Mouse (Mus musculus) thymus, adult 2 months (tissue): ENCODE results near the gene Fam19a1. TPM values are rescaled to one million over a fixed set of nuclear protein-coding genes. Genes with fewer than 3 reads are reported as not detected.

Experiments used
- DNase-seq: peaks from one replicate; pipeline ENCODE4 v3.0.0; 2021
- H3K27ac ChIP-seq: fragments of 200-500 bp; 2 replicates; pipeline ENCODE4 v1.5.1; 2012; ENCODE audit warnings: low read length, control low read depth; ENCODE audit not compliant: control insufficient read depth, insufficient read depth
- H3K27me3 ChIP-seq: fragments of 200-500 bp; 2 replicates; pipeline ENCODE4 v1.6.1; 2012; ENCODE audit warnings: mild to moderate bottlenecking, low read length, moderate library complexity, mixed read lengths; ENCODE audit not compliant: control insufficient read depth, insufficient read depth
- H3K36me3 ChIP-seq: fragments of 200-500 bp; 2 replicates; pipeline ENCODE4 v1.6.1; 2012; ENCODE audit warnings: mild to moderate bottlenecking, low read length, moderate library complexity; ENCODE audit not compliant: control insufficient read depth, insufficient read depth
- H3K4me1 ChIP-seq: fragments of 200-500 bp; replicated peaks from 2 replicates; pipeline ENCODE4 v1.6.1; 2012; ENCODE audit warnings: low read length; ENCODE audit not compliant: control insufficient read depth, insufficient read depth
- H3K4me3 ChIP-seq: fragments of 200-500 bp; 2 replicates; pipeline ENCODE4 v1.5.1; 2012; ENCODE audit warnings: mild to moderate bottlenecking, low read length, control low read depth, moderate library complexity; ENCODE audit not compliant: control insufficient read depth, insufficient read depth
- CTCF ChIP-seq: fragments of 200-500 bp; IDR thresholded peaks from 2 replicates; pipeline ENCODE4 v1.5.1; 2012; ENCODE audit warnings: mild to moderate bottlenecking, control low read depth, low read length, moderate library complexity, borderline replicate concordance; ENCODE audit not compliant: control insufficient read depth, poor library complexity, insufficient read depth; ENCODE audit errors: extremely low read depth
- POLR2A ChIP-seq: fragments of 200-500 bp; IDR thresholded peaks from 2 replicates; pipeline ENCODE4 v1.6.1; 2012; ENCODE audit warnings: mild to moderate bottlenecking, low read length, control low read depth, moderate library complexity; ENCODE audit not compliant: control insufficient read depth, poor library complexity, insufficient read depth; ENCODE audit errors: extremely low read depth
- WGBS: fragments of 180-500 bp; shearing (Covaris S2); methylation state at CpG from one replicate; pipeline ENCODE4 v1.1.7; 2018; 5-methylcytosine and 5-hydroxymethylcytosine counted together
- polyA plus RNA-seq: library from polyadenylated mRNA; depleted of rRNA; stranded (reverse); fragments of >200 nt; gene quantifications from 2 replicates; pipeline ENCODE4 v1.2.3, GENCODE M21; 2012

The Fam19a1 gene
- polyA plus RNA-seq, 1 experiment, result 0.05 TPM

DNA sequence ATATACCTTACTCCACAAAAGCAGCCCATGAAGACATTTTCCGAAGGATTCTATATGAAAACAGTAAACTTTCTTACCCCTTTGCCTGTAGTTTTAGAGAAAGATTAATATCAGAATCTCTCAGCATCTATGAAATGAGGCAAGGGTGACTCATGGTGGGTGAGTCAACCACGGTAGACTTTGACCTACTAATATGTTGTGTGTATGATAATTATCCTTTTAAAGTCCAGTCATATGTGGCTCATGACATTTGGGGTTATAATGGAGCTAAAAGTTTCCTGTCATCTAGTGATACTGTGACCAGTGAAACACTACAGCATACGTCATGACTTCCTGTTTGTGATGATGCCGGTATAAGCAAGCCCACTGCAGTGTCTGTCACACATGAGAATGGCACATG lies 170.8 kb downstream of the Fam19a1 start:
- no peaks in the 10 kb centered on the region for H3K4me1 ChIP-seq
- H3K36me3 ChIP-seq, result no peaks in the 10 kb centered on the region
- H3K27me3 ChIP-seq, result no peaks in the 10 kb centered on the region
- 85% methylated on average over 4 of the region's 4 CpGs for WGBS
- TF ChIP-seq POLR2A, result no peak
- TF ChIP-seq CTCF, result no peak
- H3K4me3 ChIP-seq, result no peak overlapping the region
- no peak overlapping the region for H3K27ac ChIP-seq
- DNase-seq, result no peak

DNA sequence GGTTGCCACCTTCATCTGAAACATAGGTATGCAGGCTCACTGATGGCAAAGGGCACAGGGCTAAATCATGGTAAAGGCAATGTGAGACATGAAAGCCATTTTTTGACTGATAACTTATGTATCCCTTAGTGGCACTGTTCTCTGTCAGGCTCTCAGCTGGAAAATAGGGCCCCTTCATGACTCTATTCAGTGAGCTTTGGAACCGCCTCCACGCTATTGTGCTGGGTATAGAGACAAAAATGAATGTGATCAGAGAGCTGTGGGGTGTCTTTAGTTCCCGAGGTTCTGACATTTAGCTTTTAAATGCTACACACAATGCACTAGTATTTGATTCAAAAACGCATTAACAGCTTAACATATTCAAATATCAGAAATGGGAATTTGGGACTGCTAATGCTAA lies 171.6 kb downstream of the Fam19a1 start:
- Histone ChIP-seq H3K4me1 (no peaks in the 10 kb centered on the region), H3K27ac (no peak overlapping the region), H3K4me3 (no peak overlapping the region), H3K27me3 (no peaks in the 10 kb centered on the region), H3K36me3 (no peaks in the 10 kb centered on the region)
- no peak for DNase-seq
- TF ChIP-seq CTCF (no peak), POLR2A (no peak)
- 90% methylated on average over 4 of the region's 4 CpGs for WGBS

DNA sequence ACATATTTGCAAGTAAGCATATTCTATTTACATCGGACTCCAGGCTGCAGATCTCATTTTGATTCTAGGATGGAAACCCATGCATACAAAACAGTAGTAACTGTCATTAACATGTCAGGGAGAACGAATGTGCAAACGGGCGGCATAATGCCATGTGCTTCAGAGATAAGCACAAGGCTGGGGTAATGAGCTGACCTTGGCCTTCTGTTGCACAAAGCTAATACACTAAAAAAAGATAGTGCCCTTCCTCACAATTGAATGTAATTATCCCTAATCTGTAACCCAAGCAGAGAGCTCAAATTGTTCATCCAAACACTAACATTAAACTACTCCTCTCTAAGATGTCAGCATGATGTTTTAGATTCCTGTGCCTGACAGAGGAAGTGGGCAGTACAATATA lies 173.3 kb downstream of the Fam19a1 start:
- TF ChIP-seq POLR2A, result no peak
- no peak for TF ChIP-seq CTCF

DNA sequence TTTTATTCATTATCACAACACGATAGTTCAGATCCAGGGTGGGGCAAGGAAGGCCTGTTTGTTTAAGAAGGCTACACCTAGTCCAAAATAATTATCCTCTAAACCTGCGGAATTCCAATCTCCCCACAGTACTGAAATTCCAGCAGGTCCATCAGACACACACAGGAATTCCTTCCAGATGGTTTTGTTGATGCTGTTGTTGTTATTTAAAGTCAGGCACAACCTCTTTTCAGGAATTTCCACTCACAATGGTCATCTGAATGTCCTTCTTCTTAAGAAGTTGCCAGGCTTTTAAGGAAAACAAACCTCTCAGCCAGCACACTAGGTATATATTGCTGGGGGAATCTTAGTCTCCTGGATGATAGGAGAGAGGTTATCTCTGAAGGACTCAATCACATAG lies 174.4 kb downstream of the Fam19a1 start:
- TF ChIP-seq POLR2A (no peak), CTCF (no peak)
- Histone ChIP-seq H3K27ac (no peak overlapping the region), H3K4me1 (no peaks in the 10 kb centered on the region), H3K36me3 (no peaks in the 10 kb centered on the region), H3K4me3 (no peak overlapping the region), H3K27me3 (no peaks in the 10 kb centered on the region)
- no peak for DNase-seq
- WGBS, result 91% methylated on average over 2 of the region's 2 CpGs

More for the DNA sequence above, 173.3 kb downstream of the Fam19a1 start:
- Histone ChIP-seq H3K4me3 (no peak overlapping the region), H3K27ac (no peak overlapping the region), H3K36me3 (no peaks in the 10 kb centered on the region), H3K27me3 (no peaks in the 10 kb centered on the region), H3K4me1 (no peaks in the 10 kb centered on the region)
- WGBS, result 85% methylated on average over 4 of the region's 4 CpGs
- no peak for DNase-seq

DNA sequence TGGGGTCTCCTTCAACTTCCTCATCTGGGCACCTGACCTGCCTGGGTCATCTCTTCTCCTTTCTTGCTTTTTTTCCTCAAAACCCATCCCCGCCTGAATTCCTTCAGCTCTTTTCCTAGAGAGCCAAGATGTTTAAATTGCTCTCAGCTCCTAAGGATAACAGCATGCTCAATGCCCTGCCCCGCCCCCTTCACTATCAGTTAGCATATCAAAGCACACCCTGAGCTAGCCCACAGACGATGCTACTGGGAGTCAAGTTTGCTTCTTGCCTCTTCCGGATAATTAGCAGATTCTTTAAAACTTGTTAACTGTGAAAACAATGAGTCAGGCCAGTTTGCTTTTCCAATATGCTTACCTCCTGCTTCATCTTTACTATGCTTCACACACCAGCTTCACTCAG lies 176.7 kb downstream of the Fam19a1 start:
- Histone ChIP-seq H3K27me3 (no peaks in the 10 kb centered on the region), H3K36me3 (no peaks in the 10 kb centered on the region), H3K27ac (no peak overlapping the region), H3K4me1 (no peaks in the 10 kb centered on the region), H3K4me3 (no peak overlapping the region)
- TF ChIP-seq POLR2A (no peak), CTCF (no peak)
- WGBS, result 59% methylated on average over 4 of the region's 4 CpGs
- DNase-seq, result no peak

DNA sequence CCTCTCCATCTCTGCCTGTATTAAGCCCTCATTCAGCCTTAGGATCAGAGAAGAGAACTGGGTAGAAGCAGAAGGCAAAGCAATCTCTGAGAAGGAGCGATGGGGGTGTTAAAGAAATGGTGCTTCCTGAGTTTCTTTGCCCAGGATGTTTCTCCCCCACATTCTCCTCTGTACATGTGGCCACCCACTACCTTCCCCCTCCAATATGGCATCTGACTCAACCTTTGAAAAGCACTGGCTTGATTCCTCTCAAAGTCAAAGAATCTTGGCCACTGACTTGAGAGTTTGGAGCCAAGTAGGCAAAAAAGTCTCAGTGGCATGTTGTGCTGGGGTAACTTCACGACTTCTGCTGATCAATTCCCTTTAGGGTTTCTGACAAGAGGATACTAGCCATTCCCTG lies 234.5 kb downstream of the Fam19a1 start:
- H3K4me1 ChIP-seq, result no peaks in the 10 kb centered on the region
- H3K36me3 ChIP-seq, result no peaks in the 10 kb centered on the region
- no peak for DNase-seq
- TF ChIP-seq CTCF (no peak), POLR2A (no peak)
- no peaks in the 10 kb centered on the region for H3K27me3 ChIP-seq
- no peak overlapping the region for H3K27ac ChIP-seq
- H3K4me3 ChIP-seq, result no peak overlapping the region
- 84% methylated on average over 2 of the region's 2 CpGs for WGBS

DNA sequence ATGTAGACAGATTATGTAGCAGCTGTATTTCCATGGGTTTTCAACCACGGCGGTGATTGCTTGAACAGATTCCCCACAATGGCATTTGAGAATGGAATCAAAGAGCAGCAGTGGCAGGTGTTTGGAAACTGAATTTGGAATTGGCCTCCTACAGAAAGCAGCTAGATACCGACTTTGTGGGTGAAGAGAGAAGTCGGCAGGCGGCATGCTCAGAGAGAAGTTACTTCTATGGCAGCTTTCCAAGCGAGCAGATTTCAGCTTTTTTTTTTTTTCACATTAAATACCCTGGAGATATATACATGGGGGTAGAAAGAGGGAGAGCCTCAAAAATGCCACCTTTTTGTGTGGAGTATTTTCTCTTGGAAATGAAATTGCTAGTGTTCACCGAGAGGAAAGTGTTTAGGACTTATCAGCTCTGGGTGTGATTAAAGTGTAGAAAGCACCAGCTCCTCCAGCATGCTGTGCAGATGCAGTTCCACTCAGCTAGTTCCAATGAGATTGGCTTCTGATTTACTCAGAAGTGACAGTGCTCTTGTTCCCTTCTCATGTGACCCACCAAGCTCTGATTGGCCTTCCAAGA lies 236.6 kb downstream of the Fam19a1 start:
- no peak overlapping the region for H3K4me3 ChIP-seq
- no peak for TF ChIP-seq CTCF
- TF ChIP-seq POLR2A, result no peak
- DNase-seq, result no peak
- H3K27me3 ChIP-seq, result no peaks in the 10 kb centered on the region
- H3K36me3 ChIP-seq, result no peaks in the 10 kb centered on the region
- no peaks in the 10 kb centered on the region for H3K4me1 ChIP-seq
- WGBS, result 88% methylated on average over 7 of the region's 7 CpGs
- H3K27ac ChIP-seq, result no peak overlapping the region
